Mouse (Mus musculus) spleen, adult 2 months (tissue): ENCODE measurements around the gene Tm9sf2. TPM values are rescaled to one million over a fixed set of nuclear protein-coding genes. Genes with fewer than 3 reads are reported as not detected.

Experiments used
- DNase-seq, 2 experiments: peaks; one replicate each; pipeline versions ENCODE4 v3.0.0 to v3.0.0-alpha.2; 2012 to 2021; ENCODE audit warnings: low spot score in 2 of 2, low read depth in 1 of 2
- H3K27ac ChIP-seq: fragments of 200-500 bp; 2 replicates; pipeline ENCODE4 v1.5.1; 2012; ENCODE audit warnings: low read length, inconsistent platforms; ENCODE audit not compliant: insufficient read depth
- H3K27me3 ChIP-seq: fragments of 200-500 bp; 2 replicates; pipeline ENCODE4 v1.6.1; 2012; ENCODE audit warnings: mild to moderate bottlenecking, moderate library complexity, low read length, inconsistent platforms; ENCODE audit not compliant: control insufficient read depth, insufficient read depth
- H3K36me3 ChIP-seq: fragments of 200-500 bp; 2 replicates; pipeline ENCODE4 v1.6.1; 2012; ENCODE audit warnings: mild to moderate bottlenecking, low read length, inconsistent platforms; ENCODE audit not compliant: control insufficient read depth, insufficient read depth
- H3K4me1 ChIP-seq: fragments of 200-500 bp; 2 replicates; pipeline ENCODE4 v1.6.1; 2011; ENCODE audit warnings: inconsistent platforms; ENCODE audit not compliant: control insufficient read depth, insufficient read depth, insufficient read length
- H3K4me3 ChIP-seq: fragments of 200-500 bp; 2 replicates; pipeline ENCODE4 v1.5.1; 2011; ENCODE audit warnings: mild to moderate bottlenecking, inconsistent platforms; ENCODE audit not compliant: insufficient read depth, insufficient read length; ENCODE audit errors: extremely low read depth
- CTCF ChIP-seq: fragments of 200-500 bp; IDR thresholded peaks from 2 replicates; pipeline ENCODE4 v1.5.1; 2011; ENCODE audit warnings: mild to moderate bottlenecking, inconsistent platforms; ENCODE audit not compliant: insufficient read depth, insufficient read length, insufficient replicate concordance; ENCODE audit errors: extremely low read depth
- POLR2A ChIP-seq: fragments of 200-500 bp; IDR thresholded peaks from 2 replicates; pipeline ENCODE4 v1.6.1; 2011; ENCODE audit warnings: low read depth, low read length, inconsistent platforms
- WGBS: fragments of 180-500 bp; shearing (Covaris S2); methylation state at CpG from one replicate; pipeline ENCODE4 v1.1.7; 2018; 5-methylcytosine and 5-hydroxymethylcytosine counted together
- polyA plus RNA-seq: library from polyadenylated mRNA; depleted of rRNA; stranded (reverse); fragments of >200 nt; gene quantifications from 2 replicates; pipeline ENCODE4 v1.2.3, GENCODE M21; 2012

Tm9sf2 gene
- polyA plus RNA-seq, 1 experiment = 80.8 TPM

GRCm38 (mm10) chr14:122160916-122161315 is 54.1 kb downstream of the Tm9sf2 start:
- no peaks in the 10 kb centered on the region for H3K27me3 ChIP-seq

GRCm38 (mm10) chr14:122168912-122169311 is 62.1 kb downstream of the Tm9sf2 start:
- TF ChIP-seq CTCF (no peak), POLR2A (no peak)
- Histone ChIP-seq H3K36me3 (no peaks in the 10 kb centered on the region), H3K27ac (no peak overlapping the region), H3K4me3 (no peak overlapping the region), H3K4me1 (no peaks in the 10 kb centered on the region), H3K27me3 (no peaks in the 10 kb centered on the region)
- WGBS = 86% methylated on average over 7 of the region's 7 CpGs
- DNase-seq = no peak

More at GRCm38 (mm10) chr14:122160916-122161315, 54.1 kb downstream of the Tm9sf2 start:
- Histone ChIP-seq H3K4me3 (no peak overlapping the region), H3K27ac (no peak overlapping the region), H3K4me1 (no peaks in the 10 kb centered on the region), H3K36me3 (peaks cover 12% of the 10 kb centered on the region)
- no peak for TF ChIP-seq POLR2A
- TF ChIP-seq CTCF = no peak
- WGBS = 86% methylated on average over 1 of the region's 1 CpGs
- no peak for DNase-seq

GRCm38 (mm10) chr14:122170202-122170781 is 63.5 kb downstream of the Tm9sf2 start:
- DNase-seq = no peak
- Histone ChIP-seq H3K4me3 (no peak overlapping the region), H3K36me3 (no peaks in the 10 kb centered on the region), H3K4me1 (no peaks in the 10 kb centered on the region), H3K27ac (no peak overlapping the region), H3K27me3 (no peaks in the 10 kb centered on the region)
- WGBS = 86% methylated on average over 7 of the region's 7 CpGs
- TF ChIP-seq POLR2A (no peak), CTCF (no peak)

- Histone ChIP-seq H3K27ac (no peak overlapping the region), H3K27me3 (no peaks in the 10 kb centered on the region), H3K4me1 (no peaks in the 10 kb centered on the region), H3K4me3 (no peak overlapping the region), H3K36me3 (no peaks in the 10 kb centered on the region)
- 86% methylated on average over 7 of the region's 7 CpGs for WGBS
- TF ChIP-seq POLR2A (no peak), CTCF (no peak)
- no peak for DNase-seq
Observed at GRCm38 (mm10) chr14:122171031-122171430, 64.2 kb downstream of the Tm9sf2 start.

- 84% methylated on average over 14 of the region's 14 CpGs for WGBS
- Histone ChIP-seq H3K4me1 (no peaks in the 10 kb centered on the region), H3K27me3 (no peaks in the 10 kb centered on the region), H3K36me3 (no peaks in the 10 kb centered on the region), H3K4me3 (no peak overlapping the region), H3K27ac (no peak overlapping the region)
- no peak for TF ChIP-seq POLR2A
- no peak for TF ChIP-seq CTCF
- no peak for DNase-seq
Observed at GRCm38 (mm10) chr14:122176263-122176798, 69.5 kb downstream of the Tm9sf2 start.

- WGBS = 92% methylated on average over 16 of the region's 16 CpGs
- DNase-seq = no peak
- TF ChIP-seq POLR2A (no peak), CTCF (no peak)
- Histone ChIP-seq H3K36me3 (no peaks in the 10 kb centered on the region), H3K4me1 (no peaks in the 10 kb centered on the region), H3K4me3 (no peak overlapping the region), H3K27me3 (no peaks in the 10 kb centered on the region), H3K27ac (no peak overlapping the region)
Observed at GRCm38 (mm10) chr14:122179262-122179661, 72.4 kb downstream of the Tm9sf2 start.
